Mouse (Mus musculus) forebrain, embryonic 15.5 days (tissue): ENCODE data around the gene Wsb1. TPM values are rescaled to one million over a fixed set of nuclear protein-coding genes. Genes with fewer than 3 reads are reported as not detected.

Source experiments
- ATAC-seq: fragments of 200-750 bp; cut with Nextera tagmentation; replicated peaks from 2 replicates; pipeline ENCODE4 v1.8.0; 2017; ENCODE audit warnings: mild to moderate bottlenecking, moderate TSS enrichment, moderate library complexity
- H3K27ac ChIP-seq: fragments of 300-500 bp; sonication (generic); replicated peaks from 2 replicates; pipeline ENCODE4 v1.5.1; 2015; ENCODE audit warnings: mild to moderate bottlenecking, inconsistent platforms
- H3K27me3 ChIP-seq: fragments of 300-500 bp; sonication (generic); 2 replicates; pipeline ENCODE4 v1.6.1; 2015; ENCODE audit warnings: inconsistent platforms
- H3K36me3 ChIP-seq: fragments of 300-500 bp; sonication (generic); 2 replicates; pipeline ENCODE4 v1.6.1; 2015; ENCODE audit warnings: mild to moderate bottlenecking, inconsistent platforms
- H3K4me1 ChIP-seq: fragments of 300-500 bp; sonication (generic); 2 replicates; pipeline ENCODE4 v1.6.1; 2015; ENCODE audit warnings: inconsistent platforms
- H3K4me2 ChIP-seq: fragments of 300-500 bp; sonication (generic); replicated peaks from 2 replicates; pipeline ENCODE4 v1.6.1; 2015; ENCODE audit warnings: mild to moderate bottlenecking, inconsistent platforms
- H3K4me3 ChIP-seq: fragments of 300-500 bp; sonication (generic); 2 replicates; pipeline ENCODE4 v1.5.1; 2015; ENCODE audit warnings: mild to moderate bottlenecking, inconsistent platforms
- H3K9ac ChIP-seq: fragments of 300-500 bp; sonication (generic); replicated peaks from 2 replicates; pipeline ENCODE4 v1.6.1; 2015; ENCODE audit warnings: mild to moderate bottlenecking, inconsistent platforms
- H3K9me3 ChIP-seq: fragments of 300-500 bp; sonication (generic); 2 replicates; pipeline ENCODE4 v1.6.1; 2016; ENCODE audit warnings: inconsistent platforms
- WGBS: fragments of 180-500 bp; shearing (Covaris S2); methylation state at CpG from one replicate; pipeline ENCODE4 v1.1.7; 2015; ENCODE audit warnings: mixed read lengths; 5-methylcytosine and 5-hydroxymethylcytosine counted together
- polyA plus RNA-seq: library from polyadenylated mRNA; unstranded; fragments of >200 nt; fragmentation: Nextera tagmentation; extraction: Ambion mirVana; gene quantifications from 2 replicates; pipeline ENCODE4 v1.2.1, GENCODE M21; 2015

The Wsb1 gene
- polyA plus RNA-seq, 1 experiment from 2014 or later, result 470 TPM

DNA sequence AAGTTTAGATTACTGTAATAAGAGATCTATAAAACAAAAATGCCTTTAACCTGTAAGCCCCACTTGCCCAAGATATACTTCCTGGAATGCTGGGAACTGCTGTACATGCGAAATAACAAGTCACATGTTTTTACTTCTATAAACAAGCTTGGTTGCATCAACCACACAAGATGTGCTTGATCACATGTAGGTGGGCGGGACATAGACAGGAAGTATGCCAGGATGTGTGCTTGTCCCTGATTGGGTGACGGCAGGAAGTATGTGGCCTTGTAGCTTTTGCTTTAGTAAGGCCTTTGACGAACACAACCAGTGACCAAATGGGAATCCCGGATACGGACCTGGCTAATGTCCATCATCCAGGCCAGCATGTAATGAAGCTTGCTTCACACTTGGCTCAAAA is 31.1 kb downstream of the Wsb1 start:
- H3K4me1 ChIP-seq, result peaks cover 5% of the 10 kb centered on the region; the same call in 1 of the 2 replicates
- no peaks in the 10 kb centered on the region for H3K27me3 ChIP-seq

DNA sequence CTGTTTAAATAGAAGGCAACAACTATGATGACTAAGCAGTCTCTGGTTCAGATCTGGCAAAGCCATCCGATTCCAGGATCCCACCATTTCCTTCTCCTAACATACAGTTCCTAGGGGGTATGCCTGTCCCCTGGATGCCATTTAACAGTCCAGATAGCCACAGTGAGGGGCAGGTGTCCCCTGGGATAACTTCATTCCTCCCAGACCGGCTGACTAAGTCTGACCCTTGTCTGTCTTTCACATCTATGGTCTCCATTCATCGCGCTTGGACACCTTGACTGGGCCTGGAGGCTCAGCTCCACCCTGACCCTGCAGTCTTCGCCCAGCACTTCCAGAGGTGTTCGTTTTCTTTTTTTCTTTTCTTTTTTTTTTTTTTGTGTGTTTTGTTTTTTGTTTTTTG is 31.8 kb downstream of the Wsb1 start:
- no peak for ATAC-seq
- Histone ChIP-seq H3K9ac (no peak overlapping the region), H3K27me3 (no peaks in the 10 kb centered on the region), H3K4me3 (no peak overlapping the region), H3K4me2 (no peak overlapping the region), H3K27ac (no peak overlapping the region), H3K4me1 (peaks cover 5% of the 10 kb centered on the region; the same call in 1 of the 2 replicates), H3K36me3 (no peaks in the 10 kb centered on the region), H3K9me3 (no peaks in the 10 kb centered on the region)
- 90% methylated on average over 6 of the region's 6 CpGs for WGBS

More for the DNA sequence above, 31.1 kb downstream of the Wsb1 start:
- 90% methylated on average over 6 of the region's 6 CpGs for WGBS
- Histone ChIP-seq H3K9ac (no peak overlapping the region), H3K4me3 (no peak overlapping the region), H3K27ac (no peak overlapping the region), H3K9me3 (no peaks in the 10 kb centered on the region), H3K4me2 (no peak overlapping the region), H3K36me3 (no peaks in the 10 kb centered on the region)
- no peak for ATAC-seq

DNA sequence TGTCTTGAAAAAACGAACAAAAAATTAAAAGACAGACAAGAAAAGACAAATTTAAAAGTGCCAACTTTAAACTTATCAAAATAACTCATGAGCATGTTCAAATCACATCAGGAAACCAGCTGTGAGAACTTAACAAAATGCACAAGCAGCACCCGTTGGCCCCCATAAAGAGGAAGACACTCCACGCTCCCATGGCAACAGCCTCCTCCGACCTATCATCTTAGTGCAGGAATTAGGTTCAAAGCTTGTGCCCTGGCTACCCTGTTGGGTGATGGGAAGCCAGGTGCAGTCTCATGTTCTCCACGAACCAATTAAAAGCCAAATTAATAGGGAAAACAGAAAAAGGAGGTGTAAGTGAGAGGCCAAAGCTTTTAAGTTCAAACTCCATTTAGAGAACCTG is 32.8 kb downstream of the Wsb1 start:
- H3K9me3 ChIP-seq, result no peaks in the 10 kb centered on the region
- no peak for ATAC-seq
- H3K27me3 ChIP-seq, result no peaks in the 10 kb centered on the region
- H3K36me3 ChIP-seq, result no peaks in the 10 kb centered on the region
- 72% methylated on average over 5 of the region's 5 CpGs for WGBS
- no peak overlapping the region for H3K4me2 ChIP-seq
- H3K4me3 ChIP-seq, result no peak overlapping the region
- peaks cover 5% of the 10 kb centered on the region; the same call in 1 of the 2 replicates for H3K4me1 ChIP-seq
- no peak overlapping the region for H3K27ac ChIP-seq
- H3K9ac ChIP-seq, result no peak overlapping the region

DNA sequence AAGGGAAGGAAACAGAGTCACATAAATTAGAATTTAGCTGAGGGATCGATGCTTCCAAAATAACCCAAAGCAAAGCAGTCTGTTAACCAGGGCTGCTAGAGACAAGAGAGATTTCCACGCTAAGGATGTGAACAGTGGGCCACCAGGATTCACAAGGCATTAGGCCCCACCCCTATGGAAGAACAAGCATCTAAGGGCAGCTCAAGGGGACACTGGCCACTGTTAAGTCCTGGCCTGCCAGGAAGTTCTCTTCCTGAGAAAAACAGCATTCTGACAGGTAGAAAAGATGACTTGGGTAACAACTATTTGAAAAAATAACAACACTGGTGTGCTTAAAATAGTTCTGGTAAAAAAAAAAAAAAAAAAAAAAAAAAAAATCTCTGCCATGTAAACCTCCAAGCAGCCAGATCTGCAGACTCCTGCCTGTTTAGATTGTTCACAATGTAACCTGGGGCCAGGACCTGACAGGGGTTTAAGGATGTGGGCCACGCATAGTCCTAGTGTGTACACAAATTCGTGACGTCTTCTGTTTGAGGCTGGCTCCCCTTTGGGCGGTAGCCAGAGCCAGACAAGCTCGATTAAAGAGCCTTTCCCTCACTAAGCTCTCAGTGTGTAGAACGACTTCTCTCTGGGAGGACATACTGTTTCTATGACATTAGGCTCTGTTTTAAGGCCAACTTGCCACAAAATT is 35.4 kb downstream of the Wsb1 start:
- no peak overlapping the region for H3K4me2 ChIP-seq
- no peak for ATAC-seq
- WGBS, result 74% methylated on average over 8 of the region's 8 CpGs
- H3K36me3 ChIP-seq, result no peaks in the 10 kb centered on the region
- H3K27ac ChIP-seq, result no peak overlapping the region
- H3K4me3 ChIP-seq, result no peak overlapping the region
- H3K9ac ChIP-seq, result no peak overlapping the region
- H3K9me3 ChIP-seq, result no peaks in the 10 kb centered on the region
- no peaks in the 10 kb centered on the region for H3K4me1 ChIP-seq
- no peaks in the 10 kb centered on the region for H3K27me3 ChIP-seq

DNA sequence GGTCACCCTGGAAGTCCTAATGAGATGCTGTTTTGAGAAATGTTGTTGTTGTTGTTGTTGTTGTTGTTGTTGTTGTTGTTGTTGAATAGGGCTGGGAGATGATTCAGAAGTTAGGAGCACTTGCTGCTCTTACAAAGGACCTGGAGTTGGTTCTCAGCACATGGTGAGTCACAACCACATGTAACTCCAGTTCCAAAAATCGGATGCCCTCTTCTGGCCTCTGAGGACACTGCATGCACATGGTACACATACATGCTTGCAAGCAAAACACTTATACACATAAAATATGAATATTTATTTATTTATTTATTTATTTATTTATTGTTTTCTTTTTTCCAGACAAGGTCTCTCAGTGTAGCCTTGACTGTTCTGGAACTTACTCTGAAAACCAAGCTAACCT is 36.4 kb downstream of the Wsb1 start:
- Histone ChIP-seq H3K36me3 (no peaks in the 10 kb centered on the region), H3K4me2 (no peak overlapping the region), H3K9ac (no peak overlapping the region), H3K27me3 (no peaks in the 10 kb centered on the region), H3K4me3 (no peak overlapping the region), H3K9me3 (no peaks in the 10 kb centered on the region), H3K4me1 (no peaks in the 10 kb centered on the region), H3K27ac (no peak overlapping the region)
- no peak for ATAC-seq
- 100% methylated on average over 1 of the region's 1 CpGs for WGBS

DNA sequence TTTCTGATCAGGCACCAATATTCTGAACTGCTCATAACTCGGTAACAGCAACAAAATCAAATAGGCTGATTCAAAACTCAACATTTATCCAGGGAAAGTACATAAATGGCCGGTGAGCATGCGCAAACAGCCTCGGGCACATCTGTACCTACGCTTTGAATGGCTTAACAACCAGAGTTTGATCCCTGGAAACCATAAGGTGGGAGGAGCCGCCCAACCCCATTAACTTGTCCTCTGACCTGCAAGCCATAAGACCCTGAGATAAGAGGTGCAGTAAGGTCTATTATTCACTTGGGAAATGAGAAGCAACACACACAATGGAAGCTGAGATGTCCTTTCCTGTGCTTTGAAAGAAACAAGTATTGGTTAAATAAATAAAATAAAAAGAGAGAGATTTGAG is 37.3 kb downstream of the Wsb1 start:
- no peaks in the 10 kb centered on the region for H3K36me3 ChIP-seq
- no peak overlapping the region for H3K27ac ChIP-seq
- no peaks in the 10 kb centered on the region for H3K27me3 ChIP-seq
- H3K9ac ChIP-seq, result no peak overlapping the region
- no peaks in the 10 kb centered on the region for H3K4me1 ChIP-seq
- H3K4me2 ChIP-seq, result no peak overlapping the region
- no peak for ATAC-seq
- H3K4me3 ChIP-seq, result no peak overlapping the region
- no peaks in the 10 kb centered on the region for H3K9me3 ChIP-seq
- 79% methylated on average over 6 of the region's 6 CpGs for WGBS

DNA sequence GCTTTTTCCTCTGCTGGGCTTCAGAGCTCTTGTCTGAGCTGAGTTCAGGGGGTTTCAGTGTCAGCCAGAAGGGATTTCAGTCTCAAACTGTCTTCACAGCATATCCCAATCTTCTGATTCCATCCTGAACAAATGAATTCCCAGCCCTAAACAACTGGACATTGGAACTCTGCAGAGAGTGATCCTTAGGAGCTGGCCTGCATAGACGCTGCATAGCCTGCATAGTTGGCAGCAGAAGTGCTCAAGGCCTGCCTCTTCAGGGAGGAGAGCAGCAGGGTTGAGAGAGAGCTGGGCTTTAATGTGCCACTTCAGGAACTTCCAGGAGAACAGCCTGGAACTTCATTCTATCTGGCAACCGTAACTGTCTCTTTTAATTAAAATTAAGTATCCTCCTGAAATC is 38.9 kb downstream of the Wsb1 start:
- Histone ChIP-seq H3K9ac (no peak overlapping the region), H3K4me3 (no peak overlapping the region), H3K36me3 (no peaks in the 10 kb centered on the region), H3K4me2 (no peak overlapping the region), H3K27me3 (no peaks in the 10 kb centered on the region), H3K9me3 (no peaks in the 10 kb centered on the region), H3K4me1 (no peaks in the 10 kb centered on the region), H3K27ac (no peak overlapping the region)
- no peak for ATAC-seq
- 74% methylated on average over 2 of the region's 2 CpGs for WGBS

DNA sequence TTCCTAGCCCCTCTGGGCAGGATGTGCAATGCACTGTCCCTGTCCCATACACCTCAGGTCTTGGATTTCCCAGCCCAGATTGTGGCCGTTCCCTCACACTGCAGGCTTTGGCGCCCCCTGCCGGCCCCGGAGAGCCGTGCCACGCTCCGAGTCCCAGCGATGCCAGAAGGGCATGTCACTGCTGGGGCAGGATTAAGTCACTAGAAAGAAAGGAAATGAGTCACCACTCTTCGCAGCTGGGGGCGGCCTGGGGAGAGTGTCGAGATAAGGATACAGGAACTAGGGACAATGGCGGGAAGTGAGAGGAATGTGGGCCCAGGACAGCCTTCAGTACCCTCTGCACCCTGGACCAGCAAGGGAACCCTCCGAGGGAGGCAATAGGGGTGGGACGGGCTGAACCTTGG is 40.5 kb downstream of the Wsb1 start:
- Histone ChIP-seq H3K4me1 (no peaks in the 10 kb centered on the region), H3K4me3 (no peak overlapping the region), H3K4me2 (no peak overlapping the region), H3K9me3 (no peaks in the 10 kb centered on the region), H3K27me3 (no peaks in the 10 kb centered on the region), H3K36me3 (no peaks in the 10 kb centered on the region), H3K9ac (no peak overlapping the region), H3K27ac (no peak overlapping the region)
- peak; percentile 78 for ATAC-seq
- 12% methylated on average over 14 of the region's 14 CpGs for WGBS

DNA sequence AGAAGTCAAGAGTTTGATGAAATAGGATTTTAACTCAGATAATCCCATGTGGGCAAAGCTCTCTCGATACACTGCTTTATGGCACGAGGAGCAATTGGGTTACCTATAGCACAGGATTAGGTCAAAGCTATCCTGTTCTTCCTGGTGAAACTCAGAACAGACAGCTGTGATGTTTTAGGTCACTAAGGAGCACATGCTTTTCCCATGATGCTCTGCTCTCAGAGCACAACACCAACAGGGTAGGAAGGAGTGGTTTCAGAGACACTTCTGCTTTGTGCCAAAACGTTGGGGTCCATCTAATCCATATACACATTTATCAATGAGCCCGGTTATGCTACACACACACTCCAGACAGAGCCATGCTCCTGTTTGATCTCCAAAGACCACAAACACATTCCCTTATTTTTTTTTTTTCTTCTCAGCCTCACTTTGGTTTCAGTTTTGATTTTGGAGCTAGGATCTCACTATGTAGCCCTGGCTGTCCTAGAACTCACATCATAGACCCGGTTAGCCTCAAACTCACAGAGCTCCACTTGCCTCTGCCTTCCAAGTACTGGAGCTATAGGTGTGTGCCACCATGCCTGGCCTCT is 44.5 kb downstream of the Wsb1 start:
- Histone ChIP-seq H3K9ac (no peak overlapping the region), H3K4me1 (no peaks in the 10 kb centered on the region), H3K27me3 (no peaks in the 10 kb centered on the region), H3K4me2 (no peak overlapping the region), H3K36me3 (no peaks in the 10 kb centered on the region), H3K9me3 (no peaks in the 10 kb centered on the region), H3K4me3 (no peak overlapping the region), H3K27ac (no peak overlapping the region)
- ATAC-seq, result no peak
- 90% methylated on average over 5 of the region's 5 CpGs for WGBS

DNA sequence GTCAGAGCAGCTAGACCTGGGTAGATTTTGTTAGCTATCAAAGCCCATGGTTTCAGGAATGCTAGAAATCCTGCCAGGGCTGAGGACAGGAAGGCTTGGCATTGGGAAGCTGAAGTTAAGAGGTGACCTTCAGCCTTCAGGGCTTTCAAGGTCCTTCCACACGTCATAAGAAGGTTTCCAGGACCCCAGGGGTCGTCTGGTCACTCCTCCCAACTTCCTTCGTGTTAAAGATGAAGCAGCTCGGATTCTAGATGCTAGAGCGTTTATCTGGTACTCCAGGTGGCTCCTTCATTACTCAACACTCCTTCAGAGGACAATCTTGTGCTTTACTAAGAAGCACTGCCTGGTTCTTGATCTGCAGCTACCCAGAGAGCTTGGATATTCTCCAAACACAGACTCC is 45.4 kb downstream of the Wsb1 start:
- H3K4me3 ChIP-seq, result no peak overlapping the region
- ATAC-seq, result no peak
- no peak overlapping the region for H3K4me2 ChIP-seq
- no peaks in the 10 kb centered on the region for H3K27me3 ChIP-seq
- H3K9me3 ChIP-seq, result no peaks in the 10 kb centered on the region
- no peaks in the 10 kb centered on the region for H3K36me3 ChIP-seq
- no peaks in the 10 kb centered on the region for H3K4me1 ChIP-seq
- H3K27ac ChIP-seq, result no peak overlapping the region
- H3K9ac ChIP-seq, result no peak overlapping the region
- 66% methylated on average over 5 of the region's 5 CpGs for WGBS

DNA sequence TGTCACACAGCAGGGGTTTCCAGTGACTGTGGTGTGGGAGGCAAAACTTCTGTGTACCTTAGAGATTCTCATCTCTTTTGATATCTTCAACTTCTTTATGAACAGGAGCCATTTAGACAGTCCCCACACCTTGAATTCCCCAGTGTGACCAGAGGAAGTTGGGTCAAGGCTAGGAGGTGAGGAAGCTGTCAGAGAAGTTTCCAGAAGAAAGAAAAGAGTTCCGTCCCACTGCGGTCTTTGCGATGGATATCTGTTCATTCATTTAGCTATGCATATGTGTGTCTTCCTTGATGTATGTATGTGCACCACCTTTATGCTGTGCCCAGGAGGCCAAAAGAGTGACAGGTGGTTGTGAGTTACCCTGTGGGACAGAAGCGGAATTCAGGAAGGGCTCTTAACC is 46.0 kb downstream of the Wsb1 start:
- no peak overlapping the region for H3K4me3 ChIP-seq
- no peaks in the 10 kb centered on the region for H3K27me3 ChIP-seq
- no peak overlapping the region for H3K27ac ChIP-seq
- H3K36me3 ChIP-seq, result no peaks in the 10 kb centered on the region
- no peak overlapping the region for H3K4me2 ChIP-seq
- WGBS, result 94% methylated on average over 4 of the region's 4 CpGs
- H3K9ac ChIP-seq, result no peak overlapping the region
- no peak for ATAC-seq
- no peaks in the 10 kb centered on the region for H3K9me3 ChIP-seq
- no peaks in the 10 kb centered on the region for H3K4me1 ChIP-seq

DNA sequence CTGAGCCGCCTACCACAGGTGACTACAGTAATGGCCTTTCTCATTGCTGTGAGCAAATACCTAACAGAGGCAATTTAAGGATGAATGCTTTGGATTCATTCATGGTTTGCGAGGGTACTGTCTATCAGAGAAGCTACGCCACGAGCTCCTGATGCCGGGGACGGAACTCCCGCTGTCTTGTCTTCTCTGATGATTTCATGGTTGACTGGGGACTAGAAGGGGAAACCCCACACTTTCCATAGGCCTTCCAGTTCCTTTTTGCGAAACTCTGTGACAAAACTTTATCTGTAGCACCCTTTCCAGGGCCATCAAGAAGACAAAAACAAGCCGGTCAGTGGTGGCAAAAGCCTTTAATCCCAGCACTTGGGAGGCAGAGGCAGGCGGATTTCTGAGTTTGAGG is 46.8 kb downstream of the Wsb1 start:
- Histone ChIP-seq H3K4me3 (no peak overlapping the region), H3K36me3 (no peaks in the 10 kb centered on the region), H3K27ac (no peak overlapping the region), H3K4me2 (no peak overlapping the region), H3K9me3 (no peaks in the 10 kb centered on the region), H3K4me1 (no peaks in the 10 kb centered on the region), H3K9ac (no peak overlapping the region), H3K27me3 (no peaks in the 10 kb centered on the region)
- 82% methylated on average over 10 of the region's 10 CpGs for WGBS
- no peak for ATAC-seq

DNA sequence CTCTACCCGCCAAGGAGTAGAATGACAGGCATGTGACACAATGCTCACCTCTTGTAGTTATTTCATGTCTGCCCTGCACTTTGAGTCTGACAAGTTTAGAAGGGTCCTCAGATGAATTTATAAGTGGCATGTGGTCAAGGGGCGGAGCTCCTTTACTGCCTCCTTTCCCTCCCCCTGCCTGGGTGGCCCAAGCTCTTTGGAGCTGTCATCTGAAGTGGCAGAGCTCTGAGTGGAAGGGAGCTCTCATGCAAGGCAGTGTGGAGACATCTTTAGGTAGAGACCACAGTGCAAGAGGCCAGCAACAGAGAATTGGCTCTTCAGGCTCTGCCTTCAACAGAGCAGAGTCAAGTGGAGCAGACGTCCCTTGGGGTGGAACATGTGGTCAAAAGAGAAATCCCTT is 50.0 kb downstream of the Wsb1 start:
- Histone ChIP-seq H3K4me3 (no peak overlapping the region), H3K9me3 (no peaks in the 10 kb centered on the region), H3K4me2 (no peak overlapping the region), H3K9ac (no peak overlapping the region), H3K4me1 (no peaks in the 10 kb centered on the region), H3K27me3 (no peaks in the 10 kb centered on the region), H3K27ac (no peak overlapping the region), H3K36me3 (no peaks in the 10 kb centered on the region)
- ATAC-seq, result no peak
- WGBS, result 82% methylated on average over 3 of the region's 3 CpGs
